ENCODE assay signal across 7 mouse cellular contexts in genomic region chr8:122234055-122234454, GRCm38 (mm10). TPM values are rescaled to one million over a fixed set of nuclear protein-coding genes. Genes with fewer than 3 reads are reported as not detected.
DNase-seq lines count a peak whose midpoint lies in the region; ATAC-seq lines count a peak whose summit lies in the region.

No protein-coding gene starts in this region.

- WGBS in heart, embryonic 10.5 days: 34% methylated on average over 11 of the region's 11 CpGs
- 38% methylated on average over 11 of the region's 11 CpGs for WGBS in forebrain, embryonic 13.5 days

- no peak overlapping the region for H3K9ac ChIP-seq in forebrain, embryonic 13.5 days

- H3K4me3 ChIP-seq in heart, embryonic 10.5 days: no peak overlapping the region
- no peak overlapping the region for H3K4me3 ChIP-seq in forebrain, embryonic 13.5 days

- H3K27ac ChIP-seq in heart, embryonic 10.5 days: peak overlapping the region; percentile 48
- no peak overlapping the region for H3K27ac ChIP-seq in forebrain, embryonic 13.5 days

- H3K9me3 ChIP-seq in heart, embryonic 10.5 days: no peaks in the 10 kb centered on the region
- H3K9me3 ChIP-seq in forebrain, embryonic 13.5 days (replicated peaks): no peaks in the 10 kb centered on the region

- H3K27me3 ChIP-seq in heart, embryonic 10.5 days (ENCODE audit: insufficient read depth, poor library complexity, severe bottlenecking): peaks cover 43% of the 10 kb centered on the region
- H3K27me3 ChIP-seq in forebrain, embryonic 13.5 days: peaks cover 41% of the 10 kb centered on the region

- peak; percentile 56 to 70 for DNase-seq in right cerebral cortex, postnatal 10 days (ENCODE audit: low spot score in 2 of 2)
- DNase-seq in right cerebral cortex, adult 2 months (ENCODE audit: low spot score in 2 of 2): no peak
- peak; percentile 70 to 76 for DNase-seq in cerebellum, postnatal 10 days
- DNase-seq in heart, embryonic 10.5 days (ENCODE audit: low spot score): no peak
- DNase-seq in kidney, postnatal 4 days: peak; percentile 72 to 81
- DNase-seq in retina, postnatal 1 day: peak; percentile 60

- ATAC-seq in forebrain, embryonic 13.5 days: no peak

- no peak overlapping the region for H3K4me2 ChIP-seq in forebrain, embryonic 13.5 days

- peaks cover 80% of the 10 kb centered on the region for H3K4me1 ChIP-seq in heart, embryonic 10.5 days
- H3K4me1 ChIP-seq in forebrain, embryonic 13.5 days: peaks cover 14% of the 10 kb centered on the region

- no peaks in the 10 kb centered on the region for H3K36me3 ChIP-seq in heart, embryonic 10.5 days
- H3K36me3 ChIP-seq in forebrain, embryonic 13.5 days (ENCODE audit: poor library complexity, severe bottlenecking): no peaks in the 10 kb centered on the region

RNA-seq across cellular contexts. Expression of gene Zfpm1, which starts 47.9 kb away (rescaled TPM):
- polyA plus RNA-seq in heart, embryonic 10.5 days (2016; fragmentation: Nextera tagmentation; extraction: Ambion mirVana): 5.7 and 12.8 TPM in 2 replicates
- 0.48 and 0.49 TPM in 2 replicates for polyA plus RNA-seq in forebrain, embryonic 13.5 days (2015; fragmentation: Nextera tagmentation; extraction: Ambion mirVana)

Comparison
In these comparisons a context has a peak if more than half of its experiments do, and no peak if none do; other contexts are left out.
1. DNase-seq: peak in right cerebral cortex, postnatal 10 days (2 of 2), cerebellum, postnatal 10 days (2 of 2), kidney, postnatal 4 days (2 of 2) and retina, postnatal 1 day (single experiment); none in right cerebral cortex, adult 2 months (0 of 2) and heart, embryonic 10.5 days (single experiment).